Mouse (Mus musculus) olfactory bulb, adult 2 months (tissue): Measurements from ENCODE around the gene Stk24.

Experiments
- CTCF ChIP-seq: fragments of 200-500 bp; IDR thresholded peaks from 2 replicates; pipeline ENCODE4 v1.5.1; 2012; ENCODE audit warnings: low read depth, mild to moderate bottlenecking, low read length, moderate library complexity; ENCODE audit not compliant: insufficient read depth
- POLR2A ChIP-seq: fragments of 200-500 bp; IDR thresholded peaks from 2 replicates; pipeline ENCODE4 v1.6.1; 2012; ENCODE audit warnings: mild to moderate bottlenecking, low read depth, low read length, moderate library complexity; ENCODE audit not compliant: insufficient read depth

- TF ChIP-seq CTCF: no peak
- no peak for TF ChIP-seq POLR2A
These were observed 94.3 kb downstream of the Stk24 start for GRCm38 (mm10) chr14:121285379-121286120.
